Mouse (Mus musculus): ENCODE data around the gene Slc38a3. TPM values are rescaled to one million over a fixed set of nuclear protein-coding genes. Genes with fewer than 3 reads are reported as not detected.

Gene Slc38a3
- polyA plus RNA-seq (2012; ENCODE audit: low replicate concordance) = not detected in 2 replicates

GRCm38 (mm10) chr9:107669480-107669945, at the start of gene Slc38a3:
Gene Slc38a3, minus strand, starts transcription at chr9:107669530.

GRCm38 (mm10) chr9:107709697-107710483, 40.6 kb upstream of the Slc38a3 start, which contains the start of gene Sema3f:
Gene Sema3f, minus strand, starts transcription at chr9:107710475.

GRCm38 (mm10) chr9:107679501-107679900, 10.2 kb upstream of the Slc38a3 start, which contains the start of gene Gnat1:
Gene Gnat1, minus strand, starts transcription at chr9:107679712.

GRCm38 (mm10) chr9:107635279-107636028, 33.9 kb downstream of the Slc38a3 start, which contains the start of gene Gnai2:
Gene Gnai2, minus strand, starts transcription at chr9:107635367.

GRCm38 (mm10) chr9:107608741-107609432, 60.4 kb downstream of the Slc38a3 start, which contains the start of gene Sema3b:
Gene Sema3b, minus strand, starts transcription at chr9:107609229.

Other genes with a start within 250 kb of the Slc38a3 start
- gene Tmem115, start 135.6 kb downstream of the Slc38a3 start, polyA plus RNA-seq (2012; ENCODE audit: low replicate concordance) = 32.1 and 48.8 TPM in 2 replicates
- 15.4 and 18.6 TPM in 2 replicates for gene Cyb561d2, start 127.3 kb downstream of the Slc38a3 start, polyA plus RNA-seq (2012; ENCODE audit: low replicate concordance)
- 2.6 and 3.1 TPM in 2 replicates for gene Nprl2, start 127.3 kb downstream of the Slc38a3 start, polyA plus RNA-seq (2012; ENCODE audit: low replicate concordance)
- 0.29 and 1.1 TPM in 2 replicates for gene Zmynd10, start 122.2 kb downstream of the Slc38a3 start, polyA plus RNA-seq (2012; ENCODE audit: low replicate concordance)
- gene Rassf1, start 118.0 kb downstream of the Slc38a3 start, polyA plus RNA-seq (2012; ENCODE audit: low replicate concordance) = 19.8 and 49.2 TPM in 2 replicates
- 18.0 and 56.6 TPM in 2 replicates for gene Tusc2, start 106.3 kb downstream of the Slc38a3 start, polyA plus RNA-seq (2012; ENCODE audit: low replicate concordance)
- gene Hyal2, start 101.6 kb downstream of the Slc38a3 start, polyA plus RNA-seq (2012; ENCODE audit: low replicate concordance) = 9.6 and 21.4 TPM in 2 replicates
- 1.3 and 3.5 TPM in 2 replicates for gene Hyal1, start 92.6 kb downstream of the Slc38a3 start, polyA plus RNA-seq (2012; ENCODE audit: low replicate concordance)
- gene Naa80, start 90.6 kb downstream of the Slc38a3 start, polyA plus RNA-seq (2012; ENCODE audit: low replicate concordance) = 30.6 and 47.1 TPM in 2 replicates
- 0.51 TPM in 1 of 2 replicates, not detected in the other for gene Hyal3, start 88.7 kb downstream of the Slc38a3 start, polyA plus RNA-seq (2012; ENCODE audit: low replicate concordance)
- gene Ifrd2, start 81.9 kb downstream of the Slc38a3 start, polyA plus RNA-seq (2012; ENCODE audit: low replicate concordance) = 36.6 and 54.9 TPM in 2 replicates
- gene Sema3b, start 60.3 kb downstream of the Slc38a3 start, polyA plus RNA-seq (2012; ENCODE audit: low replicate concordance) = 0.28 and 0.46 TPM in 2 replicates
- gene Gnai2, start 34.2 kb downstream of the Slc38a3 start, polyA plus RNA-seq (2012; ENCODE audit: low replicate concordance) = 1,369 and 2,388 TPM in 2 replicates
- gene Gnat1, start 10.2 kb upstream of the Slc38a3 start, polyA plus RNA-seq (2012; ENCODE audit: low replicate concordance) = not detected in 2 replicates
- gene Sema3f, start 40.9 kb upstream of the Slc38a3 start, polyA plus RNA-seq (2012; ENCODE audit: low replicate concordance) = 3.2 and 4.7 TPM in 2 replicates
- 53.7 and 57.1 TPM in 2 replicates for gene Rbm5, start 101.5 kb upstream of the Slc38a3 start, polyA plus RNA-seq (2012; ENCODE audit: low replicate concordance)
- gene Rbm6, start 203.7 kb upstream of the Slc38a3 start, polyA plus RNA-seq (2012; ENCODE audit: low replicate concordance) = 19.8 and 30.5 TPM in 2 replicates
- gene Mon1a, start 218.6 kb upstream of the Slc38a3 start, polyA plus RNA-seq (2012; ENCODE audit: low replicate concordance) = 22.0 and 22.8 TPM in 2 replicates
- 0.63 and 3.7 TPM in 2 replicates for gene Mst1r, start 237.3 kb upstream of the Slc38a3 start, polyA plus RNA-seq (2012; ENCODE audit: low replicate concordance)